Mouse (Mus musculus) liver, adult 2 months (tissue): ENCODE results near the gene Gm10197.

Source experiments
- CTCF ChIP-seq: fragments of 200-500 bp; IDR thresholded peaks from 2 replicates; pipeline ENCODE4 v1.5.1; 2011; ENCODE audit warnings: low read depth, low read length, control low read depth
- POLR2A ChIP-seq: fragments of 200-500 bp; IDR thresholded peaks from 2 replicates; pipeline ENCODE4 v1.6.1; 2011; ENCODE audit warnings: low read length, control low read depth; ENCODE audit not compliant: insufficient read depth; ENCODE audit errors: extremely low read depth

- TF ChIP-seq CTCF (no peak), POLR2A (no peak)
Observed at GRCm38 (mm10) chr19:53413617-53414380, 42.2 kb upstream of the Gm10197 start.
